Mouse (Mus musculus) hindbrain, embryonic 15.5 days (tissue): ENCODE measurements around the gene Stxbp4. TPM values are rescaled to one million over a fixed set of nuclear protein-coding genes. Genes with fewer than 3 reads are reported as not detected.

Source experiments
- ATAC-seq: fragments of 200-750 bp; cut with Nextera tagmentation; 2 replicates; pipeline ENCODE4 v1.8.0; 2017; ENCODE audit warnings: low read depth, moderate number of reproducible peaks, moderate TSS enrichment; ENCODE audit not compliant: low FRiP score
- H3K27ac ChIP-seq: fragments of 300-500 bp; sonication (generic); replicated peaks from 2 replicates; pipeline ENCODE4 v1.5.1; 2015; ENCODE audit warnings: mild to moderate bottlenecking, inconsistent platforms
- H3K27me3 ChIP-seq: fragments of 300-500 bp; sonication (generic); 2 replicates; pipeline ENCODE4 v1.6.1; 2015; ENCODE audit warnings: control low read depth, inconsistent platforms
- H3K36me3 ChIP-seq: fragments of 300-500 bp; sonication (generic); 2 replicates; pipeline ENCODE4 v1.6.1; 2015; ENCODE audit warnings: control low read depth, inconsistent platforms
- H3K4me1 ChIP-seq: fragments of 300-500 bp; sonication (generic); replicated peaks from 2 replicates; pipeline ENCODE4 v1.6.1; 2015; ENCODE audit warnings: control low read depth, inconsistent platforms
- H3K4me2 ChIP-seq: fragments of 300-500 bp; sonication (generic); 2 replicates; pipeline ENCODE4 v1.6.1; 2015; ENCODE audit warnings: moderate library complexity, mild to moderate bottlenecking, inconsistent platforms
- H3K4me3 ChIP-seq: fragments of 300-500 bp; sonication (generic); 2 replicates; pipeline ENCODE4 v1.5.1; 2015; ENCODE audit warnings: mild to moderate bottlenecking, inconsistent platforms
- H3K9ac ChIP-seq: fragments of 300-500 bp; sonication (generic); 2 replicates; pipeline ENCODE4 v1.6.1; 2015; ENCODE audit warnings: inconsistent platforms
- H3K9me3 ChIP-seq: fragments of 300-500 bp; sonication (generic); 2 replicates; pipeline ENCODE4 v1.6.1; 2016; ENCODE audit warnings: control low read depth, inconsistent platforms
- WGBS: fragments of 180-500 bp; shearing (Covaris S2); methylation state at CpG from one replicate; pipeline ENCODE4 v1.1.7; 2015; 5-methylcytosine and 5-hydroxymethylcytosine counted together
- polyA plus RNA-seq: library from polyadenylated mRNA; unstranded; fragments of >200 nt; fragmentation: Nextera tagmentation; extraction: Ambion mirVana; gene quantifications from 2 replicates; pipeline ENCODE4 v1.2.1, GENCODE M21; 2015

The Stxbp4 gene
- polyA plus RNA-seq, 1 experiment from 2014 or later = 18.3 TPM

DNA sequence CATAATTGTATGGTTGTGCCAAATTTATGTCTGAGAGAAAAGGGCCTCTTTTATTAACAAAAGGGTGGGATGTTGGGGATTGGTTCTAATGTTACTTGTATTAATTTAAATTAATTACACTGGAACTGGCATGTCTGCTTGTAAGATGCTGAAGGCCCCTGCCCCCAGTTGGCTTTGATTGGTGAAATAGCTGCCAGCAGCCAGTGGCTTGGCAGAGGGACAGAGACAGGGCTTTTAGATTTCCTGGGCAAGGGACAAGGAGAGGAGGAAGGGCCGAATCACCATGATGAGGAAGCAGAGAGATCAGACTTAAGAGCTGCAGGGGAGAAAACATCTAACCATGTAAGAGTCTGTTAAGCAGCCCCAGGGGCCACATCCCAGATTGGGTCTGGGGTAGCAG, 46.9 kb downstream of the Stxbp4 start:
- no peak for ATAC-seq
- Histone ChIP-seq H3K9me3 (no peaks in the 10 kb centered on the region), H3K27ac (no peak overlapping the region), H3K27me3 (no peaks in the 10 kb centered on the region), H3K4me1 (no peaks in the 10 kb centered on the region), H3K4me2 (no peak overlapping the region), H3K36me3 (peaks cover 26% of the 10 kb centered on the region), H3K4me3 (no peak overlapping the region), H3K9ac (no peak overlapping the region)
- 66% methylated on average over 1 of the region's 1 CpGs for WGBS

DNA sequence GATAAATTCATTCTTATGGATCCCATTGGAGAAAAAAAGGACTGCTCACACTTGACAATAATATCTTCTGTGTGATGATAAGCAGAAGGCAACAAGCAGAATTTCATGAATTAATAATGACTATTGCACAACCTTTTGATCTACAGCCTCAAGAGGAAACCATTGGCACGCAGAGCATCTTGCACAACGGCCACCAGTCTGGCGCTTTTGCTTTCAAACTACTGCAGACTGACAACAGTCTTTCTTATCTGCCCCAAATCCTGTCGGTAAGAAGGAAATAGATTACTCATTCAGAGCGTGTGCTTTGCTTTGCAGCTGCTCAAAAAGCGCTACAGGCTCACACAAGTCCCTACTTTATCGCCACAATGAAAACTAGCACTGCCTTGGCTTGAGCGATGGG, 51.7 kb downstream of the Stxbp4 start:
- no peak overlapping the region for H3K9ac ChIP-seq
- H3K4me2 ChIP-seq = no peak overlapping the region
- no peak overlapping the region for H3K4me3 ChIP-seq
- H3K4me1 ChIP-seq = no peaks in the 10 kb centered on the region
- H3K9me3 ChIP-seq = no peaks in the 10 kb centered on the region
- H3K27ac ChIP-seq = no peak overlapping the region
- no peaks in the 10 kb centered on the region for H3K27me3 ChIP-seq
- ATAC-seq = no peak
- 94% methylated on average over 8 of the region's 8 CpGs for WGBS
- H3K36me3 ChIP-seq = peaks cover 30% of the 10 kb centered on the region

DNA sequence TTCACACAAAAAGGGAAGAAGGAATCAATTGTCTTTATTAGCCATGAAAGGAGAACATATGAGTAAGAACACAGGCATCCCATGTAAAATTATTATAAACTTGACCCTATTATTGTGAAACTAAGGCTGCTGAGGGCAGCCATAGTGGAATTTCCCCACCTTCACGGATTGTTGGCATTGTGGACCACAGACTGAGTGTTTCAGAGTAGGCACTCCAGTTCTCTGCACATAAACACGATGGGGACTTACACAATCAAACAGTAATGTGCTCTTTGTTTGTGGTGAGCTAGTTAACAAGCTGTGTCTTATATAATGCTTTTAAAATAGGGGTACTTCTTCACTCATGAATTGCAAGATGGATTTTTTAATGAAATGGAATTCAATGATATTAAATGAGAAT, 52.1 kb downstream of the Stxbp4 start:
- H3K4me3 ChIP-seq = no peak overlapping the region
- peaks cover 26% of the 10 kb centered on the region for H3K36me3 ChIP-seq
- 92% methylated on average over 2 of the region's 2 CpGs for WGBS
- H3K4me1 ChIP-seq = no peaks in the 10 kb centered on the region
- no peak overlapping the region for H3K9ac ChIP-seq
- no peaks in the 10 kb centered on the region for H3K27me3 ChIP-seq
- ATAC-seq = no peak
- H3K27ac ChIP-seq = no peak overlapping the region
- H3K4me2 ChIP-seq = no peak overlapping the region
- no peaks in the 10 kb centered on the region for H3K9me3 ChIP-seq

DNA sequence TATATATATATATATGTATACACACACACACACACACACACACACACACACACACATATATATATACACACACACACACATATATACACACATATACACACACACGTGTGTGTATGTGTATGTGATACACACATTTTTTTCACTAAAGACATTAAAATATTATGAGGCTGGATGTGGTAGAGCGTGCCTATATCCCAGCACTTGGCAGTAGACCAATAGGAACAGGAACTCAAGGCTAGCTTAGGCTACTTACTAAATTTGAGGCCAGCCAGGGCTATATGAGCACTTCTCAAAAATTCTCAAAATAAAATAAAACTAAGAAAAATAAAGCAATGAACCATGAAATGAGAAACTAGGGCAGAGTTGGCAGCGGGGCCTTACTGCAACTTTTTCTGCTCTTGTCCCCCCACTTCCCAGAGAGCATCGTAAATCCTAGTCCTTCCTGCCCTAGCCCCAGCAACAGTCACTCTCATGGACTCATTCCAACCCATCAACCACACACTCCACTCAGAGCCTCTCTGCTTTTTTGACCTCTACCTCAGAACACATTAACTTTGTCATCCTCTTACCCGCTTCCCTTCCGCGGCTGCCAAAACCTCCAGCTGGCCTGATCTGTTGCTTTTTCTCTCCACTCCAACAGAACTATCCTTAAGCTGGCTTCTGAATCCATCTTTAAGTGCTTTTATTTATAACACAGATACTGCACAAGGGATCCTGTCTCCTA, 60.7 kb downstream of the Stxbp4 start:
- ATAC-seq = no peak
- H3K4me2 ChIP-seq = no peak overlapping the region
- H3K36me3 ChIP-seq = 0 out of 2 replicates have a peak, but pooled peaks cover 4% of the 10 kb centered on the region
- no peak overlapping the region for H3K27ac ChIP-seq
- WGBS = 83% methylated on average over 7 of the region's 7 CpGs
- no peaks in the 10 kb centered on the region for H3K4me1 ChIP-seq
- H3K4me3 ChIP-seq = no peak overlapping the region
- no peaks in the 10 kb centered on the region for H3K9me3 ChIP-seq
- no peaks in the 10 kb centered on the region for H3K27me3 ChIP-seq
- H3K9ac ChIP-seq = no peak overlapping the region

DNA sequence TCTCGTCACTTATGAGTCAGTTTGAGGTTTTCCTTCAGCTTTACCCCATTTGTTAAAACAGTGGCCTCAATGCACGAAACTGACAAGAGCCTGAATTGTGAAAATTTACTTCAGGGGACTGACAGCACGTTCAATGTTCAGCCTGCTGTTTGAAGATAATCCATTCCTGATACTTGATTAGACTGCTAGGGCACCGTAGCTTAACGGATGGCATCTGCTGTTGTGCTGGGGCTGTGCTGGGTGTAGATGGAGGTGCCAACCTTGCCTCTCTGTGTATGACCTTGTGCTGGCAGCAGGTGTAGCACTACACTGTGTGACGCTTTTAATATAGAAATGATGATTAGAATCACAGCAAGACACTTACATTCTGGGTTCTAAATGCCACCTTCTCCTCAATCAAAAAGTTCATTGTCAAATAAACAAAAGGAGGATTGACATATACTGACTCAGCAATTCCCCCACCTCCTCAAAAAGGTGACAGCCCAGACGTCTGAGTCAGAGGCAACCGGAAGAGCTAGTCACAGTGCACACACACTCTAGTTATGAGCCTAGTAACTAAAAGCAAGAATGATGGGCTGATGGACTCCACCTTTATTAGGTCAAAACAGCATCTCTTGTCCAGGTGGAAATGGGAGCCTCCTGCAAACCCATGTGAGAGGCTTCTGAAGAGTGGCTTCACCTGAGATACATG, 61.5 kb downstream of the Stxbp4 start:
- Histone ChIP-seq H3K9ac (no peak overlapping the region), H3K27ac (no peak overlapping the region), H3K27me3 (no peaks in the 10 kb centered on the region), H3K4me3 (no peak overlapping the region), H3K4me2 (no peak overlapping the region), H3K36me3 (0 out of 2 replicates have a peak, but pooled peaks cover 4% of the 10 kb centered on the region), H3K4me1 (no peaks in the 10 kb centered on the region), H3K9me3 (no peaks in the 10 kb centered on the region)
- no peak for ATAC-seq
- 85% methylated on average over 8 of the region's 8 CpGs for WGBS

DNA sequence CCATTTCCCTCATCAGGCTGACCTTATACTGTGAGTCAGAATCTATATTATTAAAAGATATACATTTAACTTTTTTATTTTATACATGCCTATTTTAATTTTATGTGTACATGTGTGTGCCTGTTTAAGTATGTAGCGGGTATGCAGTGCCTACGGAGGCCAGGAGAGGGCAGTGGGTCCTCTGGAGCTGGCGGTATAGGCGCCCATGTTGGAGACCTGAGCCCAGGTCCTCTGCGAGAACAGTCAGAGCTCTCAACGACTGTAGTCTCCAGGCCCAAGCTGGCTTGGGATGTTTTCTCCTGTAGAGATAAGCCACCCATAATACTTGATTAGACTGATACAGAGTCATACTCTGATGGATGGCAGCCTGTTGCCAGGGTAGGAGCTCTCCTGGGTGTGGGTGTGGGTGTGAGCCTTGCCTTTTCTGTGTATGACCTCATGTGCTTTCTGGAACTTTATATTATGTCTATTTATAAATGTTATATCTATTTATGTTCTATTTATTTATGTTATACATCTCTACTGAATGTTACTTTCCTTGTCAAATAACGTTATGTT, 62.3 kb downstream of the Stxbp4 start:
- Histone ChIP-seq H3K9me3 (no peaks in the 10 kb centered on the region), H3K36me3 (0 out of 2 replicates have a peak, but pooled peaks cover 4% of the 10 kb centered on the region), H3K27me3 (no peaks in the 10 kb centered on the region), H3K4me2 (no peak overlapping the region), H3K4me1 (no peaks in the 10 kb centered on the region), H3K27ac (no peak overlapping the region), H3K4me3 (no peak overlapping the region), H3K9ac (no peak overlapping the region)
- ATAC-seq = no peak
- WGBS = 94% methylated on average over 7 of the region's 7 CpGs

DNA sequence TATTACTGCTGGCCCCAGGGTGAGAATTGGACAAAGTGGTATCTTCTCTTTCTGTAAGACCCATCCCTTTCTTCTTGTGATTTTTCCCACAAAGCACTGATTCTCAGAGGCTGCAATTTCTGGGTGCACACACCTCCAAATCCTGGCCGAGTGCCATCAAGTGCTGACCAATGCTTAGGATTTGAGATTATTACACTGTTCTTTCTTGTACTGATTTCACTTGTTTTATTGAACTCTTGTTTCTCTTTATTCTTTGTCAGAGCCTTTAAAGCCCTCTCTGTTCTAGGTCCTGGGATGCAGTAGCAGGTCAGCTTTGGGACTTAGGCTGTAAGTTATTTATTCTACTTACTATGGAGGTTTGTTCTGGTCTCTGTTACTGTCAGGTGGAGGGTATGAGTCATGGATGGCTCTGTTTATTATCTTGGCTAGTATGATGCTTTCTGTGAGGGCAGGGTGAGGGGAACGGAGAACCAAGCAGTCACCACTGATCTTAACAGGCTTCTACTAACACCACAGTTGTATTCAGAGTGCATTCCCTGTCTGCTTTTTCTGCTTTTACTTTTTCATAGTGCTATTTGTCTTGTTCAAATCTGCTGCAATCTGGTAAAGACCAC, 67.1 kb downstream of the Stxbp4 start:
- no peak overlapping the region for H3K4me2 ChIP-seq
- no peaks in the 10 kb centered on the region for H3K4me1 ChIP-seq
- H3K9me3 ChIP-seq = no peaks in the 10 kb centered on the region
- 90% methylated on average over 2 of the region's 2 CpGs for WGBS
- H3K27me3 ChIP-seq = no peaks in the 10 kb centered on the region
- H3K4me3 ChIP-seq = no peak overlapping the region
- H3K27ac ChIP-seq = no peak overlapping the region
- H3K36me3 ChIP-seq = 0 out of 2 replicates have a peak, but pooled peaks cover 4% of the 10 kb centered on the region
- no peak for ATAC-seq
- H3K9ac ChIP-seq = no peak overlapping the region

DNA sequence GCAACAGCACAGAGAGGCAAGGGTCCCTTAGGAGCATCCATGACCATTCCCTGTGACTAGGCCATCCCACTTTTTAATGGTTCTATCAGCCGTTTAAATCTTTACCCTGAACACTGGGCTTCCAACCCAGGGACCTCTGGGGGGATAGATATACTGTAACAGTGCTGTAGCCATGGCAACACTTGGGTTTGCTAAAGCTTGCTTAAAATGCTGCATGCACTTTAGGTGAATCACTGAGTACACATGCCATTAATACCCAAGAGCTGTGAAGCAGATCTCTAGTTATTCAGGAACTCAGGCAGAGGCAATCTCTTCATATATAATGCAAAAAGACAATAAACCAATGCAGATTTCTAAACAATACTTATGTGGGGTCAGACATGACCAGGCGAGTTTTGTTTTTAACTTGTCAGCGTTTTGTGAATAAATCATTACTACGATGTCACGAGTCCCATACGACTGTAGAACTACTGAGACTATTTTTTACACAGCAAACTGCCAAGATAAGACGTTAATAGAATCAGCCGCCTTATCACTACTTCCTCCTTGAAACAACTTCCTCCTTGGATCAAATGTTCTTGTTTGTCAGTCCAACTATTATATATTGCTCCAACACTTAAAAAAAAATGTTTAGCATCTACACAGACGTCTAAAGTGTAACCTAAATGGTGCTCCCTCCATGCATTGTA, 79.4 kb downstream of the Stxbp4 start:
- no peak overlapping the region for H3K27ac ChIP-seq
- no peak overlapping the region for H3K4me3 ChIP-seq
- no peaks in the 10 kb centered on the region for H3K9me3 ChIP-seq
- H3K4me1 ChIP-seq = peaks cover 3% of the 10 kb centered on the region
- 73% methylated on average over 9 of the region's 9 CpGs for WGBS
- no peaks in the 10 kb centered on the region for H3K36me3 ChIP-seq
- no peak overlapping the region for H3K4me2 ChIP-seq
- no peaks in the 10 kb centered on the region for H3K27me3 ChIP-seq
- no peak for ATAC-seq
- H3K9ac ChIP-seq = no peak overlapping the region

DNA sequence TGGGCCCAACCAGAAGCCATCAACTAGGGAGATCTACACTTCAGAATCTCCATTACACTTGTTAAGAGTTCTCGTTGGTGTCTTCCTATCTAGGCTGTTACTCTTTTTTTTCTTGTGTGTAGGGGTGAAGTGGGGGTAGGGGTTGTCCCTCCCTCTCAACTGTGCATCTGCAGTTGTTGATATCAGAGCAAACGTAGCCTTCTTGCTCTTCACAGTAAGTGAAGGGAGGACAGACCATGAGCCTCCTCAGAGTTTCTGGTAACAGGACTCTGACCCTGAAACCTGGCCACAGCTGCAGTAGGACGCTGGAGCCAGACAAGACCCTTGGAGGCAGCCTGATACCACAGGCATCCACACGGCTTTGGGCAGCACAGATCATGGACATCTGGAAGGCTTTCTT, 81.4 kb downstream of the Stxbp4 start:
- Histone ChIP-seq H3K9me3 (no peaks in the 10 kb centered on the region), H3K4me1 (peaks cover 11% of the 10 kb centered on the region), H3K27ac (no peak overlapping the region), H3K4me3 (no peak overlapping the region), H3K9ac (no peak overlapping the region), H3K27me3 (no peaks in the 10 kb centered on the region), H3K36me3 (no peaks in the 10 kb centered on the region), H3K4me2 (no peak overlapping the region)
- no peak for ATAC-seq
- WGBS = 90% methylated on average over 4 of the region's 4 CpGs

DNA sequence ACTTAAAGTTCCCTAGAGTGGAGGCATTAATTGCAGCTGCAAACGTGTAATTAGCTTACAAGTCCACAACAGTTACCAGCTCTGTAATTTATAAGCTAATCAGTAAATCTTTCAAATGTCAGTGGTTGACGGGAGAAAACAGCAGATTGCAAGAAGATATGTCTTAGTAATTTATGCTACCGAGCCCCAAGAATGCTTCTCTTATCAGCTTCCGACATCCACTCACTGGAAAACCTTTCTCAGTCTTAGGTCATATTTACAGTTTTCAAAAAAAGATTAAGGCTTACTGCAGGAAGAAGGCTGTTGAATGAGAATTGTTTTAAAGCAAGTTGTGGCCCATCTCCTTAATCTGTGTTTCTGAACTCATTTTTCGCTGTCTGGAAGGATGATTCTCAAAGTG, 83.9 kb downstream of the Stxbp4 start:
- Histone ChIP-seq H3K36me3 (no peaks in the 10 kb centered on the region), H3K9me3 (no peaks in the 10 kb centered on the region), H3K27ac (no peak overlapping the region), H3K4me1 (peaks cover 11% of the 10 kb centered on the region), H3K4me2 (no peak overlapping the region), H3K4me3 (no peak overlapping the region), H3K27me3 (peaks cover 3% of the 10 kb centered on the region; the same call in 1 of the 2 replicates), H3K9ac (no peak overlapping the region)
- WGBS = 66% methylated on average over 5 of the region's 5 CpGs
- no peak for ATAC-seq

DNA sequence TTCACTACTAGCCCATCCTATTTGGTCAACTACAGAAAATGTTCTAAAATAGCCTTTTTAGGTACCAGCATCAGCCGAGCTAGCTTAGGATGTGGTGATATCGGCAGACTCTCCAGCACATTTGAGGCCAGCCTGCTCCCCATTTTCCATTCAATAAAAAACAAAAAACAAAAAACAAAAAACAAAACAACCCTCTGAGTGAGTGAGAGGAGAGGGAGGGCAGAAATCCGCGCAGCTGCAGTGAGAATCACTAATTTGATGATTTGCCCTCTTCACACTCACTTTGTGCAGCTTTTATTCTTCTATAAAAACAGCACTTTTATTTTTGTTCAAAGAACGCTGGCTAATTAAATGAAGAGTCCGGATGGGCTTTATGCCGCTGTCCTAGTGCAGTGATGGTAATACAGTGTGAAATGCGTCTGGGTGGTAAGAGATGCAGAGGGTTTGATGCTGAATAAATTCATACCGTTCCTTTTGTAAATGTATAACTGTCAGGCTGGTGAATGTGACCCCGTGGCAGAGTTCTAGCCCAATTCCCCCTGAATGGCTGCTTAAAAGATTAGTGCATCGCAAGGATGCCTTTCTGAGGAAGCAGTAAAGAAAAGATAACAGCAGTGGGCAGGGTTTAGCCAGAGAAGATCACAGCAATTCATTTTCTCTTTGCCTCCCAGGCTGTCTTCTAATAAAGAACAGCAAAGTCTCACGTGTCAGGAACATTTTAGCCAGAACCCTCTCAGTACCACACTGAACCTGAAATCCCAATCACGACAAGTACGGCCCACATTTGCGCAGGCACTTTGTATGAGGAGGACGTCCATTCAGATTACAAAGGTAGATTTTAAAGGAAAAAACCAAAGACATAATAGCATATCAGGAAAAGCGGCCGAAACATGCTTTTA, 85.3 kb downstream of the Stxbp4 start:
- H3K36me3 ChIP-seq = no peaks in the 10 kb centered on the region
- WGBS = 48% methylated on average over 18 of the region's 18 CpGs
- H3K4me3 ChIP-seq = no peak overlapping the region
- peaks cover 3% of the 10 kb centered on the region; the same call in 1 of the 2 replicates for H3K27me3 ChIP-seq
- H3K4me2 ChIP-seq = peak overlapping the region; percentile 1; the same call in 1 of the 2 replicates
- no peak for ATAC-seq
- H3K27ac ChIP-seq = peak overlapping the region; percentile 39
- no peaks in the 10 kb centered on the region for H3K9me3 ChIP-seq
- H3K4me1 ChIP-seq = peaks cover 17% of the 10 kb centered on the region
- H3K9ac ChIP-seq = no peak overlapping the region
